Mouse (Mus musculus) telencephalon, adult 2 months (tissue): ENCODE measurements at regions not wholly inside any gene's neighbourhood (a gene's known extent, or its start where the extent isn't known, plus 50 kb on each side); places are given as distances from the start of the nearest gene placed in this dataset.
A peak's percentile ranks its signal among the peaks of the same experiment; 100 is the strongest.
"Not testable (repeated sequence)": the region's sequence is repeated elsewhere in the genome, so short reads cannot be mapped to it uniquely, and the experiment has no call there.

Experiments used
- DNase-seq: peaks from one replicate; pipeline ENCODE4 v3.0.0-alpha.2; 2011; ENCODE audit warnings: low read depth, low spot score

DNA sequence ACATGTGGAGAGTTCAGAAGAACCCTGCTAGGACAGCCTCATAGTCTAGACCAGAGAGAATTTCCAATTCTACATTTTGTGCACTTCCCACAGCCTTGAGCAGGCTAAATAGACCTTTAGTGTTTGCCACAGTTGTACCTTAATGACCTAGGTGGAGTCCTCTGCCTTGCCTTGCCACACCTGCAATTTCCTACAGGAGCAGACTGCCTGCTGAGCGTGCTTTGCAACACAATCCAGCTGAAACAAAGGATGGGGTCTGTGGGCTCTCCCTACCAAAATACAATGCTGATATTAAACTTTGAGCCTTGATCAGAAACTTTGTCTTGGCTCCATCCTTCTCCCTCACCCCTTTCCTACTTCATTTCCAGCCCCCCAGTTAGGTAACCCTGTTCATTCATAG lies 326.0 kb upstream of the Snx7 start:
- no peak for DNase-seq

DNA sequence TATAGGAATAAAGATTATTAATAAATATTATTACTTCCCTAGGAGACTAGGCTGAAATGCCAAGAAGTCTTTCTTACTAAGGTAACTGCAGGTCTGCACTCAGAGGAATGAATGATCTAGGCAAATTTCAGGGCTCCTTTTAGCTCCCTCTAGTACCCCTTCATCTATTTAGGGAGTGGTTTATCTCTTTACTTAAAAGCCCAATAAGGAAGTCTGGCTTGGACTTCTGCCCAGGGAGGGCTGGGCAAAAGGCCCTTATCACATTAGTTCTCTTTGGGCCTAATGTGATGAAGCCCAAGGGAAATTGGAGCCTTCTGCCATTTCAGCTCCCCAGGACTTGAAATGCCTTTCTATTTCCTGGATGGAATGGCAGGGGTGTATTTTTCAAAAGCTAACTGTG lies 320.6 kb upstream of the Snx7 start:
- DNase-seq, result no peak

DNA sequence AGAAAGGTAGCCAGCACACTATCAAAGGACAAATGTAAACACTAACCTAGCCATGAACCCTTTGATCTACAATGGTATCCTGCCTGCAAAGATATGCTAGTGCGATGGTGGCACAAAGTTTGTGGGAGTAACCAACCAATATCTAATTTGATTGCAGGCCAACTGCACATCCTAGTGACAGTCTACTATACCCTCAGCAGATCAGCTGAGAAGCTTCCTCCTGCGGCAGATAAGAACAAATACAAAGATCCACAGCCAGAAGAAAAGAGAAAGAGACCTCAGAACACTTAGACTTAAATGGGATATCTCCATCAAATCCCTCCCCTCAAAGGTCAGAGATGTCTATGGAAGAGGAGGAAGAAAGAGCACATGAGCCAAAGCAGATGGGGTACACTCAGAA lies 308.7 kb upstream of the Snx7 start:
- DNase-seq, result no peak

DNA sequence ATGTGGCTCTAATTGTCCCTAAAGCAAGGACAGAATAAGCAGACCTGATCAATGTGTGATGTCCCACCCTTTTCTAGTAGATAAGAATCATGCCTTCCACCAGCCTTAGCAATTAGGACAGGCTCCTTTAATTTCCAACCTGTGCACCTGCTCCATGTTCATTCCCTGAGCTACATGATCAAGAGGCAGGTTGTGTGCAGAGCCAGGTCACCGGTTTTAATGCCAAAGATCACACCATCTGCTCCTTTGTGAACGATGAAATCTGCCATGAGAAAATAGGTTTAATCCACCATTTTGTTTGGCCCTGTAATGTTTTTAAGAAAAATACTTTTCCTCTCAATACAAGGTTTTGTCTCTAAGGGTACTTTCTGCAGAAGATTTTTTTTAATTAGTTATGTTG lies 294.2 kb upstream of the Snx7 start:
- DNase-seq, result no peak

DNA sequence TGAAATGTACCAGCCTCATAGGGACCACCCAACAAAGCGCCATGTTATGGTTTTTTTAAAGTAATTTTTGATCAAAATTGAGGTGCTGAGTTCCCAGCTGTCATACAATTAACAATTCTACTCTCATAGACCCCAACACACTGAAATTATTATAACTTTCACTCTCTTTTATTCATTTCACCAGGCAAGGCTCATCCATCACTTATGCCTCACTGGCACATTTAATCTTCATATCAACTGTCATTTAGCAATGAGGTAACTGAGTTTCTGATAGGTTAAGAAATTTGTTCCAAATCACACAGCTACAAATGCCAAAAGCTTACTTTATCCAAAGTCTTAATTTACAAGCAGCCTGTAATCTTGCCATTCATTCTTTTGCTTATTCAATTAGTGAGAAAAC lies 276.1 kb upstream of the Snx7 start:
- DNase-seq, result no peak

DNA sequence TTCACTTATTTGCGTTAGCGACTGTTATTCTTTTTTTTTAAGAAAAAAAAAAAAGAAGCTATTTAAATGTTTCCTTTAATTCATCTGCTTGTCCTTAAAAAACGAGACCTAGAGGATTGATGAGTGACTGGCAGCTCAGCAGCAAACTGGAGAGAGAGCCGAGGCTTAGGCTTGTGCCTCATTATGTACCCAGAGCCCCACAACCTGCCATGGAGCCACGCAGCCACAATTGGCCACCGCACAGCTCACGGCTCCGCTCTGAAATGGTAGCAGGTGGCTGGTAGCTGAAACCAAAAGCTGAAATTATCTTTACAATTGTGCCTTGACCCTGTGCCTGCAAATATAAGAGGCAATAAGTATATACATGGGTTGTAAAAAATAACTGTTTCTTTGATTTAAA lies 273.0 kb upstream of the Snx7 start:
- no peak for DNase-seq

DNA sequence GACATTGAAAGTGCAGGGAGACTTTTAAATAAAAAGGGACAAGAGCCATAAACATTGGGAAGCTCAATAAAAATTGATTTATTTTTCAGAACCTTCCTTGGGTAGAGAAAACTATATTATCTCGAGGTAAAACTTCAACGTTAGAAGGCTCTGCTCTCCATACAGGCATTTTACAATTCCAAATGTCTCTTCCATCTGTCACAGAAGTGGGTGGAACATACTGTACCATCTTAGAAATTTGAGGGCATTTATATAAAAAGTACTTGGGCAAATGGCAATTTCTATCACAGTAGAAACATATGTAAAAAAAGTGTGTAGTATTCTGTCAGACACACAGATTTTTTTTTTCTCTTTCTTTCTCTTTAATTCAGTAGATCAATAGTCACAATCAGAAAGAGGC lies 271.4 kb upstream of the Snx7 start:
- peak; percentile 58 for DNase-seq

DNA sequence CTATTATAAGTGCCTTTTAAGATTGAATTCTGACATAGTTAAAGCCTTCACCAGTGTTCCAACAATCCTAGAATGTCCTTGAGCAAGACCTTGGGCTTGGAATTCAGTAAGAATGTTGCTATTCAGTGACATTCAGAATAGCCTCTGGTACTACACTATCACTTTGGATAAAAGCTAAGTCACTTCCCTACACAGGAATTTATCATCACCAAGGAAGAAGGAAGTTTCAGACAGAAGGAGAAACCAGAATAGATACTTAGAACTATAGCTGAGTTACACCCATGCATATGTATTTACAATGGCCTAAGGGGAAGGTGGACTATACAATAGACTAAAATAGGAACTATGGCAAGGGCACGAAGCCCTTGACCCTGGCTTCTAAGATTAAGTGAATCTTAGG lies 259.6 kb upstream of the Snx7 start:
- not testable (repeated sequence) for DNase-seq

DNA sequence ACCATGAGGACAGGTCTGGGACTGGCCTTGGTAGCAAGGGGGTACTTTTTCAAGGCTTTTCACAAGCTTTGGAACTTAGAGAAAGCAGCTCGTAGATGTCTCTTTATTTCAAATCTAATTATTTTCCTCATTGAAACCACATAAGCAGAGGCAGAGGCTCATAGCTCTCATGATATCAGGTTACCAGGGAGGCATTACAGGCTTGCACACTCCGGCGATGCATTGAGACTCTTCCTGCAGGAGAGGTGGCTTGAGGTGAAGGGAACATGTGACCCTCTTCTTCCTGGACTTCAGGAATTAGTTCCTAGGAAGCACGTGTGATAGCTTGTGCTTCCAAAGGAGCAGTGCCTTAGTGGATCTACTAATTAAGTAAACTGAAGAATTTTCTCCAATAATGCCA lies 233.9 kb upstream of the Snx7 start:
- no peak for DNase-seq

DNA sequence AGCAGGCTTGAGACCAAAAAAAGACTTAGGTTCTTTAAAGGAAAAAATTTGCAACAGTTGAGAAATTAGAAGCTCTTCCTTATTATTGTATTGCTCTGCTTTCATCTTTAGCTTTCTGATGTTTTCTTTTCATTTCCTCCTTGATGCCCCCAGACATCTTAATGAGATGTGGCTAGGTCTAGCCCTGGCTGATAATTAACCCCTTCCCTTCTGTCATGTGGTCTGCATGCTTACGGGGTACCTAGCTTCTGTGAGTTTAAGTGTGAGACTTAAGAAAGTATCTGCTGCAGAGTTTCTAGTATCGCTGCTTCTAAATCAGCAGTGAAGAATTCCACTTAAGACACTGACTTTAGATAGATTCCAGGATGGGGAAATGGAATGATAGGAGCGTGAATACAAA lies 215.8 kb upstream of the Snx7 start:
- DNase-seq, result no peak

DNA sequence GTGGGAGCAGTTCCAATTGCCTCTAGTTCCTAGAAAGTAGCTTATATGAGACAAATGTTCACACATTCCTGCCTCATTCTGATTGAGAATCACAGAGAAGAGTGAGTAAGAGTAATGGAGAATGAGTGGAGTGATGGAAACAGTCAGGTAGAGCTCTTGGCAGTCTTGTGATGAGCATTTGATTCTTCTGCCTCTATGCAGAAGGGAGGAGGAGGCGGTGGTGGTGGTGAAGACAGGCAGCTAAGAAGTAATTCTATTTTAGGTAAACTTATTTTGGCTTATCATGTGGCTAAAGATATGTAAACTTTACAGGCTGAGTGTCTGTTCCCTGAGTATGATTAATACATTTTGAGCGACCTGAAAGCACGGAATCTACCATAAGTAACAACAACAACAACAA lies 203.6 kb upstream of the Snx7 start:
- peak; percentile 47 for DNase-seq

DNA sequence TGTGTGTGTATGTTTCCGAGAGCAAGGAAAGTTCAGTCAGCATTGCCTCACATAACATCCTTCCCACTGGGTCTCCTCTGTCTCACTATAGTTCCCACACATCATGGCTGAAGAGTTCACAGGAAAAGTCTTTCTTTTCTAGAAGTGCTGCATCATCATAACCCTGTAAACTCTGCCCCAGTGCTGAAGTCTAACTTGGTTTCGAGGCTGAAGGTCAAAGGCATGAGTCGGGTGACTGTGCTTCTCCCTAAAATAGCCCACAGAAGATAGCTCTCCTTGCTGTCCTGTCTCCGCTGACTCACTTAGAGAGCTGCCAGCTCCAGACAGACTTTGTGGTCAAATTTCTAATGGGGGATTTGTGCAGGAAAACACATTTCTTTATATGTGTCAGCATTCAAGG lies 201.4 kb upstream of the Snx7 start:
- no peak for DNase-seq

DNA sequence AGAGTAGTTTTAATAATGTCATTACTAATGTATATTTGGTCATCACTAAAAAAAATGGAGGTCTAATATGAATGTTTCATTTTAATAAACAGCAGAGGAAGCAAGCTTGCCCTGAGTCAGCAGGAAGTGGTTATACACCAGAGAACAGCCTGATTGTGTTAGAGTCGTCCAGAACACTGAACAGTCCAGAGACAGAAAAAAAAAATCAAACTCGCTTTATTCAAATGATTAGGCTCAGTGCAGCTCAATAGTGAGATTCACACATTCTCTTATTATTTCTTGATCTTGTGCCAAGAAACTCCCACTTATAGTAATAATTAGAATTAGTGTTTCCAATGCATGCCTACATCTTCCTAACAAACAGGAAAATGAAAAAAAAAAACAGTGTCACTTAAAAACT lies 194.9 kb upstream of the Snx7 start:
- no peak for DNase-seq

DNA sequence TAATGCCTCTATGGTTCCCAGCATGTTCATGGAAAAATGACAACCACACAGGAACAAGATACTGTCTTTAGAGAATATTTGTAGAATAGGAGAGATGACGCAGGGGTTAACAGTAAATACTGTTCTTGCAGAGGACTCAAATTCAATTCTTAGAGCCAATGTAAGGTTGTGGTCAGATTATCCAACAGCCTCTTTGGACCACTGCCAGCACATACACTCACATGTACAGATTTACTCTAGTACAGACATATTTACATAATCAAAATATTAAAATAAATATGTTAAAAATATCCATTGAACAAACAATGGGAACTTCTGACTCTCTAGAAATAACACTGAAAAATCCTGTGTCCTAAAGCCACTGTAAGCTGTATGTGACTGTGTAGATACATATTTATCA lies 193.8 kb upstream of the Snx7 start:
- no peak for DNase-seq

DNA sequence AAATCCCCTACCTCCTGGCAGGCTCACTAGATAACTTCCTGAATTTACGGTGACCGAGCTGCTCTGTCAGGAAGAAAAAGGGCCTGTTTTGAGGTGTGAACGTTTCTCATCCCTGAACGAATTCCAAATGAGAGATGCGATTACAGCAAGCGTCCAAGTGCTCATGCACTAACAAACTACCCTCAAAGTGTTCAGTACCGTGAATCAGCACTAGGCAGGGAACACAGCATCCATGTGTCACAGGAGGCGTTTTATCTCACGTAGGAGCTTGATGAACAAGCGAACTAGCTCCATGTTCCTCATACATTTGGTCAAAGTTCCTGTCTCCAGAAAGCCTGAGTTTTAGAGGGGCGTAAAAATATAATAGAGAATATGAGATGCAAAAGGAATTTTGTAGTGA lies 178.3 kb upstream of the Snx7 start:
- DNase-seq, result no peak

DNA sequence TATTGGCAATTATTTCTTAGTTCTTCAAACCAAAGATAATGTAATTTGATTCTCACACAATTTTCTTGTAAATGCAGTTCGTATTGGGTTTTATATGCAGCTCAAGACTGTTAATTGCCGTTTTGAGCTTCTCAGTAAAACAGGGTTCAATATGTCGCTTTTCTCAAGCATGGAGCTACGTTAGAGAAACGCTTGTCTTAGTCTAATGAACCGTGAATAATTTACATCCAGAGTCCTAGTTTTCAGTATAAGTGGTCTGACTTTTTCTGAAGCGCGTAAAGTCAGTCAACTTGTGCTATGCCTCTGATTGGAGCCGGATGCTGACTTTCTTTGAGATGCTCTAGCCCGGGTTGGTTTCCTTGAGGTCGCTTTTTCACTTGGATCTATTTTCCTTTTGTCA lies 177.8 kb upstream of the Snx7 start:
- DNase-seq, result no peak

DNA sequence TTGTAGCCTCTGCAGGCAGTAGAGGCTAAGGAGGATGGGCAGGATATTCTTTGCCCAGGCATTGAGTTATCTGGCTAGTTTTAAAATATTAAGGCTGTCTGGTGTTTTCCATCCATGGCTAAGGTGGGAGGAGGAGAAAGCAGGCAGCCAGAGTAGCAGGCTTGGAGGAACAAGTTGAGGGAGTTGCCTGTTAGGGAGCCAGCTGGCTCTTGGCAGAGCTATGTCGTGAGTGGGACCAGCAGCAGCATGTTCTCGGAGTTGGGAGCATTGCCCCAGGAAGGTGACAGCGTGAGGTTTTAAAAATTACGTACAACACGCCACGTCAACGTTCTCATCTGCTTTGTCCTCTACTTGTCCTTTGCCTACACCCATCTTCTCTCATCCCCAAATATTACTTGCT lies 167.8 kb upstream of the Snx7 start:
- peak; percentile 56 for DNase-seq

DNA sequence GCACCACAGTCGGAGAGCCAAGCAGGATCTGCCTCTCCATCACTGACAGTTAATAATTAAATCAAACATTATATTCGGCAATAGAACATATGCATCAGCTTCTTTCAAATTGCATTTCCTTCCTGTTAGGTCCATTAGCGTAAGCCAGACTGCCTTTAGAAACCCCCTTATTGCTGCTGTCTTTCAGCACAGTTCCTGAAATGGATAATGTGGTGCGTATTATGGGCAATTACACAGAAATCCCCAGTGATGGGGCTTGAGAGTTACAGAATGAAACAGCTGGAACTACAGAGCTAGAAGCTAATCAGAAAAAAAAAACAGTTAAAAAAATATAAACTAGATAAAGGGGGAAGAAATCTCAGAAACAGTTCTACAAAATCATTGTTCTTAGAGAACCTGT lies 126.7 kb upstream of the Snx7 start:
- no peak for DNase-seq

DNA sequence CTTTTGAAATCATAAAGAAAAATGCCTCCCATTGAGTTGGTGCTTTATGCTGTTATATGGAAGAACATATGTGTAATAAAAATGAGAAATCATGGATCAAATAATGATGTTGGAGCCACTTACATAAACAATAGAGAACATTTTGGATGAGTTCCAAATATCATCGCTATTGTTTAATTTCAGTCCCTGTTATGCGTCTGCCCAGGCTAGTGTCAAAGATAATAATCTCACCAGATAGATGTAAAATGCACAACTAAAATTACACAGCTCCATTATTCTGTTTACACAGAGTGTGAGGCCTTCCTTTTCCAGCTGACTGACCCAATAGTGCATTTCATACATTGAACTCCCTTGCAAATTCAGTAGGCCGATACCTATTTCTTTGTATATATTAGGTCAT lies 125.4 kb upstream of the Snx7 start:
- no peak for DNase-seq

DNA sequence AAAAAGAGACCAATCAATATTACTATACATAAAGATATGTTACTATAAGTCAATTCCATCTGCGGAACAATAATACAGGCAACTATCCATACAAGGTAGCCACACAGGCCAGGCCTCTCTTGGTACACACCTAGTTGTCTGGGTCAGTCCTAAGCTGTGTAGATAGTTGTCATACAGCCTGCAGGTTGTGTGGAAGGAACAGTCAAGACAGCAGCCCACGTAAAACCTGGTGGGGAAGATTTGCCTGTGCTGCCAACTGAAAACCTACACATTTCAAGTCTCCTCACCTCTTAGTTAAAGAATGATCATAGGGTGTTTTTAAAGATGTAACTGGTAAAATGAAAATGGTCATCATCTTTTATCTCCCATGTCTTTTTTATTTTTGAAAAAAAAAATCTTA lies 121.8 kb upstream of the Snx7 start:
- peak; percentile 36 for DNase-seq

DNA sequence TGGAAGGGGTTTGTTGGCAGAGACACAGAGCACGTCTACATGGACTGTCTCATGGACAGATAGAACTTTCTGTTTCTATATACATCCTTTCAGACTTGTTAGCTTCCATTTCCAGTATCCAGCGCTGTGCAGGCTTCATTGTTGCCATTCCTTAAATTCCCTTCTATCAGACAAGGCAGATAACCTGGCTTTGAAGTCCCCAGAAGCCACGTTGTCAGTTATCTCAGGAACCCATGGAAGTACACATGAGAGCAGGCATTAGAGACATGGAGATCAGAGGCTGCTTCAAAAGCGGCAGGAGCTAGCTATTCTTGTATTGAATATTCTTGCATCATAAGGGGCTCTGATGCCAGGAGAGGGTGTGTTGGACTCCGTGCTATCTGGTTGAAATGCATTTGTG lies 119.7 kb upstream of the Snx7 start:
- no peak for DNase-seq

DNA sequence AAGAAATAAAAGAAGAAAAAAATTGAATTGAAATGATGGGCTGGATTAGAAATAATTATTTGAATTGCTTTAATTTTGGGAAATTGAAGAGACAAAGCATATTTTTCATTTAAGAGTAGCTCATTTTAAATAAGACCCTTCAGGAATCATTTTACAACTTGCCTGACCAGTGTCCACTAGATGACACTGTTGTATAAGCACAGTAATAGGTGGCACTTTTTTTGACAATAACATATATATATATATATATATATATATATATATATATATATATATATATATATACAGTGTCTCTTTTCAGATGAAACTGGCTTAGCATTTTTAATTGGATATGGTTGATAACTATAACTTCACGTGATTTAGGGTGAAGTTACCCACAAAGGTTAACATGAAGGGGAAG lies 106.9 kb upstream of the Snx7 start:
- DNase-seq, result peak; percentile 24

DNA sequence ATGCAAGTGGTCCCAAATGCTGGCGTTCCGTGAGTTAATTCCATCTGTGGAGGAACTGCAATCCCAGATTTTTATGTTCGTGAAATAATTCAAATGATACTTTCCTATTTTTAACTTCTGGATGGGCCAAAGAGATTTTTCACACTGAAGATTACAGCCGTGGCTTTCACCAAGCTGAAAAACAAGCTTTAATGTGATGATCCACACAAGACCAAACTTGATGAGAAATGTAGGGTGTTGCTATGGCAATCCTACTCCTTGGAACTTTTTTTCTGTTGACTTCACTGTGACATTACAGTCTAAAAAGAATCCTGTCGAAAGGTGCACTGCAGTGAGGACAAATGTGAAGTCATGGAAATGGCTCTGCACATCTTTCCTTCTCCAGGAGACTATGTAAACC lies 100.1 kb upstream of the Snx7 start:
- peak; percentile 27 for DNase-seq

DNA sequence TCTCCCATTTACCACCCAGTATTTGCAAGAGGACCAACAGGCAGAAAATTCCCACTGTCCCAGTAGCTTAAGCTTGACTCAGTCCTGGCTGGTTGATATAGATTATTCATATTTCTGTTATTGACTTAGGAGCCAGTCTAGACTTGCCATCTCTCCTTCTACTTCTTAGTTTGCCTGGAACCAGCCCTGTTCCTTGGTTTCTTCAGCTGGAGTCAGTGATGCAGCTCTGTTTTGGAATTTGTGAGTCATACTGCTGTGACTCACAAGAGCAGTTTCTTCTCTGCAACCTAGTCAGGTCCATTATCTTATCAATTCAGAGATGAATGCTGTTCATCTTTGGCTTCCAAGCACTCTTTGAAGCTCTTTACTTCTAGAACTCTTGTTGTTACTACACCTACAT lies 69.7 kb upstream of the Snx7 start:
- peak; percentile 39 for DNase-seq

DNA sequence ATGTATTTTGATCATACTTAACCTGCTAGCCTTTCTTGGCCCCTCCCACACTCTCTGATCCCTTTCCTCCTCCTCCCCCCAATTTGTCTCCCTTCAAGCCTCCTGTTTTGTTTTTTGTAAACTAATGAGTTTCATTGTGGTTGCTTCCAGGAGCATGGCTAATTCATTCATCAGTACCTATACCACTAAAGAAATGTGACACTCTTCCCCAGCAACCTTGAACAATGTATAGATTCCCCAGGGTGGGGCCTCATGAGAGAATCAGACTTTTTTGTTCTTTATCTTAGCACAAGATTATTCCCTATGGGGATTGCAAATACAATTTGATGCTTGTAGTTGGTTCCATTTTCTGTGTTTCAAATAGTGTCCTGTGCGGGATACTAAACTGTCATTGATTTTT lies 58.8 kb upstream of the Snx7 start:
- DNase-seq, result no peak
